Mouse (Mus musculus) spleen, adult 18-20 months (tissue): ENCODE results near the gene Mapkap1.
A peak's percentile ranks its signal among the peaks of the same experiment; 100 is the strongest.

Experiments
- DNase-seq, 2 experiments: peaks; one replicate each; pipeline ENCODE4 v3.0.0; 2022; ENCODE audit warnings: mixed read lengths in 2 of 2

The Mapkap1 gene

GRCm38 (mm10) chr2:34406601-34407464 lies at the start of gene Mapkap1:
Mapkap1 (plus strand) TSS chr2:34406771.
- peak; percentile 97 for DNase-seq

- DNase-seq, result no peak
These were observed 42.9 kb upstream of the Mapkap1 start for GRCm38 (mm10) chr2:34363678-34364077.

DNA sequence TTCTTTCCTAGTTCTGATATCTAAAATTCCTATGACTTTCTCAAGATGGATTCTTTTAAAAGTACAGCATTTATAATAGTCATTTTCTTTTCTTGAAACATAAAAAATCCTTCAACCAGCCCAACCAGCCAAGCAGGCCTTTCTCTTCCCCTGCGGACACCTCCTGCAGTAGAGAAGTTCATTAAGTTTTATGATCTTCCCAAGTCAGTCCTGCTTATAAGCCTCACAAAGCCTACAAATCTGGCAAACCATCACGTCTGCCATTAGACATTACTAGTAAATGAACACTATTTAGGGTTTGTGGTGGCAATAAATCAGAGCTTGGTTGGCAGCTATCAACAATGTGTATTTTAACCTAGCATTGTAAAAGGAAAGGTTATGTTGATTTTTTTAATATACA lies 39.5 kb upstream of the Mapkap1 start:
- DNase-seq, result no peak

- no peak for DNase-seq
These were observed 38.2 kb upstream of the Mapkap1 start for GRCm38 (mm10) chr2:34368396-34368795.

- no peak for DNase-seq
These were observed 36.2 kb upstream of the Mapkap1 start for GRCm38 (mm10) chr2:34370349-34370724.

DNA sequence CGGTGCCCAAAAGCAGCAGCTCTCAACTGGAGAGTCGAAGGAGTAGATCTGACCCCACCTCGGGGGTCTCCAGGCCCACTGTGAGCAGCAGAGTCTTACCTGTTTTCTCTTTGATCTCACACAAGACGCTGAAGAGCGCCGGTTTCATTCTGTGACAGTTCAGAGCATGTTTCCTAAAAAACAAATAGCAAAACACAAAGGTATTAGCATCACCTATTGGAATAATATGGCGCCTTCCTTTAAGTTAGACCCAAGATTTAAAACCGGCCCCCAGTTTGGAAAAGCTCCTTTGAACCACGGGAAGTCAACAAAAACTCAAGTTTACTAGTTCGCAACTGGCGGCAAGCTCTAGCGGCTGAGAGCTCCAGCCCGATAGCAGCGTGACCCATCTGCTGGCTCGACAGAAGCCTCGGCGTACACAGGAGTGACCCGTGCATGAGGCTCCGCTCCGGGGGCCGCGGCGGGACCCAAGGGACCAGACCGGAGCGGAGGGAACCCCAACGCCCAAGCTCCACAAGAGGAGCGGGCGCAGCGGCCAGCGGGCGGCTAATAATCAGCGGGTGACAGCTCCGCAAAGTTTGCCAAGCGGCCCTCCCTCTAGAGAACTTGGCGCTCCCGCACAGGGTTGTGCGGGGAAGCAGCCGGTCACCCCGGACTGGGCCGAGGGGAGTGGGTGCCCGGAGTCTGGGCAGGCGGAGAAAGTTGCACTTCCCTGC lies 35.7 kb upstream of the Mapkap1 start:
- DNase-seq, result peak; percentile 9 to 42

GRCm38 (mm10) chr2:34371441-34372304 lies 34.9 kb upstream of the Mapkap1 start:
- DNase-seq, result peak; percentile 47 to 60

DNA sequence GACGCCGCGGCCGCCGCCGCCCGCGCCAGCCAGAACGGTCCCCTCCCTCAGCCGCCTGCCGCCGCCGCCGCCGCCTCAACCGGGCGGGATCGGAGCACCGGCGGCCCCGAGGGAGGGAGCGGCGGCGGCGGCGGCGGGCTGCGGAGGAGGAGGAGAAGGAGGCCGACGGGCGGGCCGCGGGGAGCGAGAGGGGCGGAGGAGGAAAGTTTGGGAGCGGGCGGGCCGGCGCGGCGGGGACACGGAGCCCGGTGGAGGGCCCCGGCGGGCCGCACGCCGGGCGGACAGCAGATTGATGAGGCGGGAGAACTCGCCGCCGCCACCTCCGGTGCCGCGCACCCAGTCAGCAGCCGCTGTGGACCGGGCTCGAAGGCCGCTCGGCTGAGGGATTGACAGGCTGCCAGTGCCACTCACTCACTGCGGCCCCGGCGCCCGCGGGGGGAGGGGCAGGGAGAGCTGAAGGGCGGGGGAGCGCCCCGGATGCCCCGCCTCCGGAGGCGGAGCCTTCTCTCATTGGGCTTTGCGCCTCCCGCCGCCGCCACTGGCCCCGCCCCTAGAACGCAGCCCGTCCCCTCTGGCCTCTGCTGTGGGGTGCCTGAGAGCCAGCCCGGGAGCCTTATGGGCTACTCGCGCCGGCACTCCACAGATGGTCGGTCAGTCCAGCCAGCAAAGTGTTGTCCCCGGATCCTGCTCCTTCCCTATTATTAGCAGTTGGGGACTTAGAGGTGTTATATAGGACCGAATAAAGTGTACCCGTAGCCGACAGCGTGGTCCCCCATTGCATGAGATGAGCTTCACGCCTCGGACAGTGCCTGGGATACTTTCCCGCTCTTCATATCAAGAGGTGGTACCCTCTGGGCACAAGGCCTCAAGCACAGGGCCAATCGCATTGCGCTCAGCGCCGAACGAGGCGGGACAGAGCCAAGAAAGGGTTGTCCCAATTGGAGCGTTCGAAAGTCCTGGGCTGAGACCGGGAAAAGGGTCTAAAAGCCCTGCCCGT lies 34.0 kb upstream of the Mapkap1 start, which contains the start of gene Pbx3:
Gene Pbx3 (minus strand): TSS at position 838 of the 997 bp plus-strand sequence.
- DNase-seq, result peak; percentile 95 to 99

DNA sequence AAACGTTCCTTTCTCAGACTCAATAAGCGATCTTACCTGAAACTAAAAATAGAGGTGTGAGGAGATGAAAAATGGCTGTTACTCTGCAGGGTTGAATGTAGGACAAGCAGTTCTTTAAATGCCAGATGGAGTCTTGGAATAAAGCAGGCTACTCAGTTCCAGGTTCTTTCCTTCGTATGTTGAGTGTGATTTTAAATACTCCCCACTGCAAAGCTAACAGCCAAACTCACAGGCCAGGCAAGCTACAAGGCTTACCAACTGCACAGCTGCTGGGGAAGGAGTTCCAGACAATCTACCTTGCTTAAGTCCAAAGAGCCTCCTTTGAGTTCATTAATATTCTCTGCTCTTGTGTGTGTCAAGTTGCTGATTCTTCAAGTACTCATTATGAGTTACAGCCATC lies 32.7 kb upstream of the Mapkap1 start:
- DNase-seq, result no peak

- DNase-seq, result no peak
These were observed 32.2 kb upstream of the Mapkap1 start for GRCm38 (mm10) chr2:34374349-34374748.

DNA sequence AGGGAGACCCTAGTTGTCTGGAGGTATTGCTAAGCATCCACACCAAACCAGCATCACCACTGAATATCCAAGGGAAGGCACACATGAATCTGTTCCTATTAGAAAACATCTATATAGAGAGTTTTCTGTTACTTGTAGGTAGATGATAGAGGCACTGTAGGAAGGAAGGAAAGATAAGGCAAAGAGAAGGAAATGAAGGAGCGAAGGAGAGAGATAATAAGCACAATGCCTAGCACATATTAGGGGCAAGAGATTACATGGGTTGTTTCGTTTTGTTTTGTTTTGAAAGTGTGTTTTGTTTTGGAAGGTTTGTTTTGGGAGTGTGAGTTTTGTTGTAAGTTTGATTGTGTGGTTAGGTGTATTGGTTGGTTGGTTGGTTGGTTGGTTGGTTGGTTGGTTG lies 27.6 kb upstream of the Mapkap1 start:
- DNase-seq, result no peak

DNA sequence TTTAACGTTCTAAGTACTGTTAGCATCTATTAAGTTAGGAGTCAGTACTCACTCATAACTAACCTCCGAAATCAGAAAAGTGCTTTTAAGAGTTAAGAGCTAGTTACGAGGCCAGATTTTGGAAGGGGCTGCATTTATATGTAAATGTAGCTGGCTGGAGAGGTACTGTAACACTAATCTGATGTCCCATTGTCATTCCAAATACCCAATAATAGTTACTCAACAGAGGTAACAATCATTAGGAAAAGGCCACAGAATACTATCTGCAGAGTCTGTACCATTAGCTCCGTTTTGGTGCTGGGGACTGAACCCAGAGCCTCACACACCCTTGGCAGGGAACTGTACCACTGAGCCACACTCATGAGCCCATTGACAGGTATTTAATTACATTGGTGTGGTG lies 7.0 kb upstream of the Mapkap1 start:
- DNase-seq, result no peak

- DNase-seq, result no peak
These were observed 1.0 kb downstream of the Mapkap1 start for GRCm38 (mm10) chr2:34407596-34407995.

GRCm38 (mm10) chr2:34408341-34408740 lies 1.8 kb downstream of the Mapkap1 start:
- DNase-seq, result no peak

DNA sequence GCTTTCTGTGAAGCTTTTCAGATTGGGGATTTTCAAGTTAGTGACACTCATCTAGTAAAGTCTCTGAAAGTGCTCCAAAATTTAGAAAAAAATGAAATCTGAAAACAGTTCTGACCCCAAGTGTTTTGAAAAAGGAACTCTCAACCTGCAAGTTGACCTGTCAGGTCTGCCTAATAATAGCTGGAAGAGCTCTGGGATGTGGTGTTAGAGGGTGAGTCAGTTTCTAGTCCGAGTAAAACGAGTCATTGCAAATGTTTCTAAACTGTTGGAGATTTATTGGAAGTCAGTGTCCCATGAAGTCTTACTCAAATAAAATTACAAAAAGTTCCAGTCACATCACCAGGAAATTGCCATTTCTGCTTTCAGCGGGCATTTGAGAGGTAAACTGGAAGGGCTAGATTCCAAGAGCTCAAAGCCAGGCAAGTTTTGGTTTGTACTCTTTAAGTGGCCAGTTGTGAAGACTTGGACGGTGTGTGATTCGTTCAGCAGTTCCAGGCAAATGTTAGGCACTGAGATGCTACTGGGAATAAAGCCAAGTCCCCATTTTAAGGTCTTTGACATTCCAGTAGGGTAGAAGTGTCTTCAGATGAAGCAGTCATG lies 3.3 kb downstream of the Mapkap1 start:
- no peak for DNase-seq

GRCm38 (mm10) chr2:34420256-34420655 lies 13.7 kb downstream of the Mapkap1 start:
- no peak for DNase-seq

DNA sequence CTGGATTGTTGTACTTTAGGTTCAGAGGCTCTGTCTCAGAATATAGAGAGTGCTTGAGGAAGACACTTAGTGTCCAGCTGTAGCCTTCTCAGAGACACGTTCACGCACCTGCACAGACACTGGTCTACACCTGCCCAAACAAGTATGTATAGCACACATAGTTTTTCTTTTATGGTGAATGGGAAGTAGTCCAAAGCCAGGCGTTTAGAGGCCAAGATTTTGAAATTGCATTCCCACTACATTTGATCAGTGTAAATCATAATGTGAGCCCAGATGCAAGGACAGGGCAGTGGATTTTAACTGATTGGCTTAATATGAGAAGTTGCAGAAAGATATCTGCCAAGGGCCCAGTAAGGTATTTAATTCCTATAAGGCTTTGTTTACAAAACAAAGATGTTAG lies 17.6 kb downstream of the Mapkap1 start:
- DNase-seq, result no peak

DNA sequence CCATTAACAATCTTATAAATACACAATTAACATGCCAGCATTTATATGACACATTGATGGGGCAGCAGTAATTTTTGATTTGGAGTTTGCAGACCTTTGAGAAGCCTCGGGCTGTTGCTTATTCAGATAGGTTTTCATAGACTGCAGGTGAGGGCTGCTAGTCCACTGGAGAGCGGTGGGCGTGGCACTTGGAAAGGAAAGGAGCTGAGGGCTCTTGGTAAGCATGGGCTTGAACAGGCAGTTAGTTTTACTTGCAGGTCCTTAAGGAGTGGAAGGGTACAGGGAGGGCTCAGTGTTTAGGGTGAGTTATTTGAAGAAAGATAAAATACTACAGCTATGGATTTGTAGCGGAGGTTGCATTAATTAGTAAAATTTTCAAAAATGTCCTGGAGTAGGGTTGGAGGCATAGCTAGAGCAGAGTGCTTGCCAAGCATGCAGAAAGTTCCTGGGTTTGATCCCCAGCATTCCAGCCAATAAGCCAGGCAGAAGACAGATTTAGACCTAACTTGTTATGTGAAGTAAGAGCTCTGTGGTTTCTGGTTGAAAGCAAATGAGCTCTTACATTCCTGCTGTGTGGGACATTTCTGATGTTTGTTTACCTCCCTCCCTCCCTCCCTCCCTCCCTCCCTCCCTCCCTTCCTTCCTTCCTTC lies 19.1 kb downstream of the Mapkap1 start:
- no peak for DNase-seq

DNA sequence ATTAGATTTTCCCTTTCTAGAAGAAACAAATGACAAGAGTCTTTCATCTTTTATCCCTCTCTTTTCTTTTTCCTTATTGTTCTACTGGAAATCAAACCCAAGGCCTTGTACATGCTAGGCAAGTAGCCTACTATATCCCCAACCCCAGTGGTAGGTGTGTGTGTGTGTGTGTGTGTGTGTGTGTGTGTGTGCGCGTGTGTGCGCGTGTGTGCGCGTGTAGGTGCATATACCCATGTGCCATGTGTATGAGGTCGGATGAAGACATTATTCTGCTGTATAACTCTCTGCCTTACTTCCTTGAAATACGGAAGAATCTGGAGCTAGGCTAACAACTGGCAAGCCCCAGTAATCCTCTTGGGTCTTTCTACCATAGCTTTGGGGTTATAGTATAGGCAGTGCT lies 24.1 kb downstream of the Mapkap1 start:
- no peak for DNase-seq

DNA sequence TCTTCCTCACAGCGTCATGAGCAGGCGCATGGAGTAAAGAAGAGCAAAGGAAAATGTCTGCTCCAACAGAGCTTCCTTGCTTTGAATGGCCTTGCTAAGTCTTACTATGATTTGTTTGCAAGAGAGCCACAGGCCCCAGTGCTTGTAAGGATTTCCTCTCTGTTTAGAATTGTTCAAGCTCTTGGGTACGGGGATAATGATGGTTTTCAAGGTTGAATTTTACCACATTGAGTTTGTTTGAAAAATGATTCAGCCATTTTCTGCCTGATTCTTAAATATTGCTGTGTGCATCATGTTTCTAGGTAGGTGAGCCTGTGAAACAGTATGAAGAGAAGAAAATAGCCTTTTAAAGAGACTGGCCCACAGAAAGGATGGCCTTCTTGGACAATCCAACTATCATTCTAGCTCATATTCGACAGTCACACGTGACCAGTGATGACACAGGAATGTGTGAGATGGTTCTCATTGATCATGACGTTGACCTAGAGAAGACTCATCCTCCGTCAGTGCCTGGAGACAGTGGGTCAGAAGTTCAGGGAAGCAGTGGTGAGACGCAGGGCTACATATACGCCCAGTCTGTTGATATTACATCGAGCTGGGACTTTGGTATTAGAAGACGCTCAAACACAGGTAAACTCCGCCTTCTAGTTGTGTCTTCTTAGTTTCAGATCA lies 25.3 kb downstream of the Mapkap1 start:
- no peak for DNase-seq
